Mouse (Mus musculus) midbrain, embryonic 14.5 days (tissue): ENCODE measurements at regions not wholly inside any gene's neighbourhood (a gene's known extent, or its start where the extent isn't known, plus 50 kb on each side); places are given as distances from the start of the nearest gene placed in this dataset.

Source experiments
- ATAC-seq: fragments of 200-750 bp; cut with Nextera tagmentation; 2 replicates; pipeline ENCODE4 v1.8.0; 2017; ENCODE audit warnings: moderate number of reproducible peaks, moderate library complexity; ENCODE audit not compliant: low FRiP score, low TSS enrichment
- DNase-seq: peaks from one replicate; pipeline ENCODE4 v3.0.0-alpha.2; 2015
- H3K27ac ChIP-seq: fragments of 300-500 bp; sonication (generic); replicated peaks from 2 replicates; pipeline ENCODE4 v1.5.1; 2014; ENCODE audit warnings: mild to moderate bottlenecking, low read depth, low read length, moderate library complexity
- H3K27me3 ChIP-seq: fragments of 300-500 bp; sonication (generic); 2 replicates; pipeline ENCODE4 v1.6.1; 2014; ENCODE audit warnings: low read length, control low read depth, mixed read lengths; ENCODE audit not compliant: control insufficient read depth, insufficient read depth
- H3K36me3 ChIP-seq: fragments of 300-500 bp; sonication (generic); 2 replicates; pipeline ENCODE4 v1.6.1; 2014; ENCODE audit warnings: low read length, control low read depth; ENCODE audit not compliant: control insufficient read depth, insufficient read depth
- H3K4me1 ChIP-seq: fragments of 300-500 bp; sonication (generic); 2 replicates; pipeline ENCODE4 v1.6.1; 2014; ENCODE audit warnings: mild to moderate bottlenecking, antibody characterized with exemption, low read length, control low read depth; ENCODE audit not compliant: control insufficient read depth, insufficient read depth
- H3K4me2 ChIP-seq: fragments of 300-500 bp; sonication (generic); 2 replicates; pipeline ENCODE4 v1.6.1; 2014; ENCODE audit warnings: mild to moderate bottlenecking, low read length, moderate library complexity
- H3K4me3 ChIP-seq: fragments of 300-500 bp; sonication (generic); replicated peaks from 2 replicates; pipeline ENCODE4 v1.5.1; 2014; ENCODE audit warnings: low read depth, low read length
- H3K9ac ChIP-seq: fragments of 300-500 bp; sonication (generic); replicated peaks from 2 replicates; pipeline ENCODE4 v1.6.1; 2014; ENCODE audit warnings: mild to moderate bottlenecking, low read length, moderate library complexity
- H3K9me3 ChIP-seq: fragments of 300-500 bp; sonication (generic); 2 replicates; pipeline ENCODE4 v1.6.1; 2016; ENCODE audit warnings: low read length, control low read depth, mixed read lengths; ENCODE audit not compliant: control insufficient read depth
- WGBS: fragments of 180-500 bp; shearing (Covaris S2); extraction: QIAGEN DNeasy Blood & Tissue Kit; methylation state at CpG from one replicate; pipeline ENCODE4 v1.1.7; 2014; 5-methylcytosine and 5-hydroxymethylcytosine counted together

DNA sequence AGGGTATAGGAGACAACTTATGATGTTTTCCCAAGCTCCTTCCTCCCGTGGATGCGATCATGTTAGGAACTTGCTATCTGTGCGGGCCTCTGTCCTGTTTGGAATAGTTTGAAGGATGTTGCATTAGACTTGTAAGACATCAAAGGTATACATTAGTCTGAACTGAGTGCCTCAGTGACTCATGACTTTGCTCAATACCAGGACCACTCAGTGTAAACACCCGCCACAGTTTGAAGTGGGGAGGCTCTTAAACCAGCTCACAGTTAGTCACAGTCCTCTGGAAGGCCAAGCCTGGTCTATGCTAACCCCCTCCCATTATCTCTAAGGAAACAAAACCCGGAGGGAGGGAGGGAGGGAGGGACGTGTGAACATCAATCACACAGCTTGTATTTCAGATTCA lies 202.5 kb upstream of the Ccdc122 start:
- DNase-seq (no peak), ATAC-seq (no peak)
- H3K4me2 ChIP-seq: no peak overlapping the region
- no peaks in the 10 kb centered on the region for H3K9me3 ChIP-seq
- peaks cover 4% of the 10 kb centered on the region; the same call in 1 of the 2 replicates for H3K4me1 ChIP-seq
- H3K27ac ChIP-seq: no peak overlapping the region
- no peak overlapping the region for H3K4me3 ChIP-seq
- H3K27me3 ChIP-seq: no peaks in the 10 kb centered on the region
- H3K36me3 ChIP-seq: no peaks in the 10 kb centered on the region
- 75% methylated on average over 6 of the region's 6 CpGs for WGBS
- H3K9ac ChIP-seq: no peak overlapping the region

DNA sequence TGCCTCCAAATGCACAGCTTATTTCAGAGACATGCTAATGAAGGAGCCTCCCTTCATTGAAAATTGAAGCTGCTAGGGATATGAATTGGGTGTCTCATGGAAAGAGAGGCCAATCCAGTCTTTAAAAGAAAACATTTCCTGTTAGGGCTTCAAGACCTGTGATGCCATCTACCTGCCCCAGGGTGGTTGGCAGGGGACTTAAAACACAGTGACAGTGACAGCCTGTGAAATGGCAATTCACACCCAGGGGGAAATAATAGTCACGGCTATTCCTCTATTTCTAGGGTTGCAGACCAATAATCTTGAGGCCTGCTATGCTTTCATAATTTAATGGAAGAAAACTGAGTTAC lies 207.4 kb upstream of the Ccdc122 start:
- no peak overlapping the region for H3K27ac ChIP-seq
- DNase-seq (no peak), ATAC-seq (no peak)
- 76% methylated on average over 1 of the region's 1 CpGs for WGBS
- H3K9me3 ChIP-seq: no peaks in the 10 kb centered on the region
- H3K4me1 ChIP-seq: no peaks in the 10 kb centered on the region; the same call in 1 of the 2 replicates
- H3K9ac ChIP-seq: no peak overlapping the region
- no peak overlapping the region for H3K4me3 ChIP-seq
- H3K27me3 ChIP-seq: no peaks in the 10 kb centered on the region
- no peaks in the 10 kb centered on the region for H3K36me3 ChIP-seq
- H3K4me2 ChIP-seq: no peak overlapping the region

DNA sequence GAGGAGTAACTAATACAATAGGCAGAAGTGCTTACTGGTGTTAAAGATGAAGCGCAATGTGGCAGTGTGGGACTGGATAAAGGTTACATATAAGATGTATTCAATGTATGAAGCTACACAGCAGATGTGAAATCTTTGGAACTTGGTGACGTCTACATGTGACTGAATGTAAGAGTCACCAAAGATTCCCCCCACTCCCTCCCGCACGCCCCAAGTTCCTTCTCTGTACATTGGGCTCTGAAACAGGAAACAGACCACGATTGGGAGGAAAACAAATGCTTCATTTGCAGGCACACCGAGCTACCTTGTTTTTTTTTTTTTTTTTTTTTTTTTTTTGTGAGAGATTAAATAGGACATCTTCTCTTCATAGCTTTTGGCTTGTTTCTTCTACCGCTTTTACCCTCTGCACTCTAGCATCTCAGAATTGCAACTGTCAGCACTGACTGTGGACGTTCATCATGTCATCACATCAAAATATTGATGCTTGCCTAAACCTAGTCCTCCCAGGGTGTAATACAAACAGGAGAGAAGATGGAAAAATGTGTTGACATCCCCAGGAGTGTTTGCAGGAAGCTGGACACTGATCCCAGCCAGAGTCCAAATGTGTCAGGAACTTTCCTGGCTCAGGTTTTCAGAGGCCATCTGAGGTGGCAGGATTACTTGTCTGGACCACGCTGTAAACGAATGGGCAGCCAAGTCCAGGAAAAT lies 208.0 kb upstream of the Ccdc122 start:
- no peak overlapping the region for H3K27ac ChIP-seq
- DNase-seq: no peak
- ATAC-seq: no peak
- H3K4me2 ChIP-seq: no peak overlapping the region
- H3K4me3 ChIP-seq: no peak overlapping the region
- H3K27me3 ChIP-seq: no peaks in the 10 kb centered on the region
- H3K9ac ChIP-seq: no peak overlapping the region
- H3K36me3 ChIP-seq: no peaks in the 10 kb centered on the region
- WGBS: 87% methylated on average over 10 of the region's 10 CpGs
- H3K9me3 ChIP-seq: no peaks in the 10 kb centered on the region
- no peaks in the 10 kb centered on the region; the same call in 1 of the 2 replicates for H3K4me1 ChIP-seq

DNA sequence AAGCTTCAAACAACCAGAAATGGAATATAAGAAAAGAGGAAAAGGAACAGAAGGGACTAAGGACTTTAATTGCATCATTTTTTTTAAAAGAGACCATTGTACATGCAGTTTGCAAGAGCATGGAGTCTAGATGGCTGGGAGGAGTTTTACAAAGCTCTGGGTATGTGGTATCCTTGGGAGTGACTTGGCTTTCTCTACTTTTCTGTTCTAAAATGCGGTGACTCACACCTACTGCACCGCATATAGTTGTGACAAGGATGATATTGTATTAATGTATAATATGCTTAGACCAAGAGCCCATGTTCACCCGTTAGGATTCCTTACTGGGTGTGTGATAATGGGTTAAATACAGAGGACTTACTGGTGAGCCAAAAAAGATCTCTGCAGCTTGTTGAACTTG lies 212.5 kb upstream of the Ccdc122 start:
- DNase-seq (no peak), ATAC-seq (no peak)
- Histone ChIP-seq H3K27ac (no peak overlapping the region), H3K4me1 (peaks cover 3% of the 10 kb centered on the region; the same call in 1 of the 2 replicates), H3K4me3 (no peak overlapping the region), H3K9me3 (no peaks in the 10 kb centered on the region), H3K27me3 (no peaks in the 10 kb centered on the region), H3K36me3 (no peaks in the 10 kb centered on the region), H3K9ac (no peak overlapping the region), H3K4me2 (no peak overlapping the region)
- 92% methylated on average over 3 of the region's 3 CpGs for WGBS

DNA sequence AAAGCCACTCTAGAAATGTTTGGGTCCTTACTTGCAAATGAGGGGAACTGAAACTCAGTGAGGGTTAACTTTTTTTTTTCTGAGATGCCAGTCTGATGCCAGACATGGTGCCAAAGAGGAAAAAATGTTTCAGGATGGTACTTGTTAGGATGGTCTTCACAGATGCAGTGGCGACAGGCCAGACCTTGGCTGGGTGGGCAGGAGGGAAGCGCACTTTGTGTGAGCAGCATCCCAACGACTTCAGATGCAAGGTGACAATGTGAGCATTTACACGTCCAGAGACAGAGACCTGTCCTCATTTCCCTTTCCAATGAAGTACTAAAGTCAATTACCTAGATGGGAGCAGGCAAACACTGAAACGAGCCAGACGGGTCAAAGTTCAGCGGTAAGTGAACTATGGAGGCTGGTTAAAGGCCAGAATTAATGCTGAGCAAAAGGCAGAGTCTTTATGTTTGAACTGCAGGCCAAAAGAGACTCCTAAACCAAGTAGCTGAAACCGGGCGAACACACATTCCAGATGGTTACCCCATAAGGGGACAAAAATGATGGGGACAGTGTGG lies 213.7 kb upstream of the Ccdc122 start:
- H3K27ac ChIP-seq: no peak overlapping the region
- no peaks in the 10 kb centered on the region for H3K27me3 ChIP-seq
- no peak overlapping the region for H3K9ac ChIP-seq
- DNase-seq: no peak
- ATAC-seq: no peak
- peaks cover 3% of the 10 kb centered on the region; the same call in 1 of the 2 replicates for H3K4me1 ChIP-seq
- no peaks in the 10 kb centered on the region for H3K9me3 ChIP-seq
- no peak overlapping the region for H3K4me2 ChIP-seq
- 85% methylated on average over 9 of the region's 9 CpGs for WGBS
- no peak overlapping the region for H3K4me3 ChIP-seq
- no peaks in the 10 kb centered on the region for H3K36me3 ChIP-seq

DNA sequence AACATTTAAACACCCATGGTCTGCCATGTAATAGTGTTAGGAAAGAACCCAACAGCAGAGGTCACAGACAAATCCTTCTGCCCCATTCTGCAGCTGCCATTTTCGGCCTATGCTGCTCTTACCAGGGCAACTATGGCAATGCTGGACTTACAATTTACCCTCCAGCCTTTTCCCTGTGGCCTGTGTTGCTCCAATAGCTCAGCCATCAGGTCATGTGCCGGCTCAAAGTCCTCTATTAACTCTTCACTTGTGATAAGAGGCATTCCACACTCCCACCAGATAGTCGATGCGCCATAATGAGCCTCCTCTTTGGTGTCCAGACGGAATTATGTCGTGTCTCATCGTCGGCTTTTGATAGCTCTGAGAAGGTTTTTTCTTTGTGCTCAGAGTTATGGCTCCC lies 214.7 kb upstream of the Ccdc122 start:
- no peaks in the 10 kb centered on the region for H3K36me3 ChIP-seq
- no peaks in the 10 kb centered on the region for H3K27me3 ChIP-seq
- 0 out of 2 replicates have a peak, but pooled peaks cover 3% of the 10 kb centered on the region for H3K4me1 ChIP-seq
- ATAC-seq: no peak
- no peak overlapping the region for H3K4me3 ChIP-seq
- 86% methylated on average over 8 of the region's 8 CpGs for WGBS
- H3K27ac ChIP-seq: no peak overlapping the region
- no peak overlapping the region for H3K4me2 ChIP-seq
- H3K9me3 ChIP-seq: no peaks in the 10 kb centered on the region
- no peak for DNase-seq
- no peak overlapping the region for H3K9ac ChIP-seq

DNA sequence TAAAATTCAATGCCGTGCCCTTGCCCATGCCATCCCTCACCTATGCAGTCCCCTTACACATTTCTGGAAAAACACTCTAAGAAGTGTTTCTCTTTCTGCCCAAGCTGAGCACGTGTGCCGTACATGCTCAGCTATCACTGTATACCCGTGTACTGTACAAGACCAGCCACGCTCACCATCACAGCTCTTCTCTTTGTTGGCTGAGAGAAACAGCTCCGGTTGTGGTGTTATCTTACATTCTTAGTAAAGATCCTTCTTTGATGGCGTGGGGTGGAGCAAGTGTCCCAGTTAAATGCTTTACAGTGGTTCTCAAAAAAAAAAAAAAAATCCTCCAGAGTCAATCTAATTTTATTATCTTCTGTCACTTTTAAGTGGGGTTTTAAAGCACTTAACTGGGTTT lies 215.1 kb upstream of the Ccdc122 start:
- H3K27me3 ChIP-seq: no peaks in the 10 kb centered on the region
- H3K9me3 ChIP-seq: no peaks in the 10 kb centered on the region
- DNase-seq (no peak), ATAC-seq (no peak)
- H3K9ac ChIP-seq: no peak overlapping the region
- H3K4me2 ChIP-seq: no peak overlapping the region
- H3K4me1 ChIP-seq: 0 out of 2 replicates have a peak, but pooled peaks cover 3% of the 10 kb centered on the region
- WGBS: 93% methylated on average over 7 of the region's 7 CpGs
- no peak overlapping the region for H3K27ac ChIP-seq
- no peaks in the 10 kb centered on the region for H3K36me3 ChIP-seq
- H3K4me3 ChIP-seq: no peak overlapping the region

DNA sequence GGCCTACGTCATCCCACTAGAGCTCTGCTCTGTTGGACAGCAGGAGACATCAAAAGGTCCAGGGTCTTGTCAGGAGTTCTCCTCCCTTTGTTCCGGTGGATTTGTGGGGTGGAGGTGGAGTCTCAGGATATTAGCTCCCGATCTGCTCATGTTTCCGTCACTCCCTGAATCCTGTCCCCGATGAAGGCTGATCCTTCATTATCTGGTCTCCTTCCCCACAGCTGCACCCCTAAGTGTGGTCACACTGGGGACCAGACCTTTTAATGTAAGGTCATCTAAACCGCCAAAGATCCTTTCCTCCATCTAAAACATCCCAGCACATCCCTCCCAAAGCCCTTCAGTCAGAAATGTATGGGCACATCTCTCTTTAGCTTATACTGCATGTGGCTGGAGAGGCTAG lies 215.6 kb upstream of the Ccdc122 start:
- WGBS: 52% methylated on average over 6 of the region's 6 CpGs

DNA sequence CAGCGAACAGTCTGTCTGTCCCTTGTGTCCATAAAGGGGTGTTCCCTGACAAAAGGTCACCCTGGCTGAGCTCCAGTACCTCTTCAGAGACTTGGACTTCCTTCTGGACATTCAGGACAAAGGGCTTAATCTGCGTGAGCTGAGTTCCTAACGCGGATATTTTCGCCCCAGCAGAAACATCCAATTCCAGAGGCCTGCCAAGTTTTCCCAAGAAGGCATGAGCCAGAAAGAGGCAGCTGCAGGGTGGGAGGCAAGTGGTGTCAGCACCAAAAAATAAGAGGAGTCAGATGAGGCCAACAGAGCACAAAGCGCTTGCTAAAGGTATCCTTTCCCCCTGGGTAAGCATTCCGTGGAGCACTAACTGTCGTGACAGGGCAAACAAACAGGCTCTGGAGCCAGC lies 216.9 kb upstream of the Ccdc122 start:
- WGBS: 22% methylated on average over 8 of the region's 8 CpGs
- H3K9me3 ChIP-seq: no peaks in the 10 kb centered on the region
- no peaks in the 10 kb centered on the region for H3K36me3 ChIP-seq
- H3K27ac ChIP-seq: 0 out of 2 replicates have a peak overlapping the region, but pooled peaks have one; percentile 34
- no peaks in the 10 kb centered on the region for H3K27me3 ChIP-seq
- DNase-seq: peak; percentile 56
- no peak overlapping the region for H3K4me2 ChIP-seq
- H3K4me3 ChIP-seq: no peak overlapping the region
- 0 out of 2 replicates have a peak, but pooled peaks cover 3% of the 10 kb centered on the region for H3K4me1 ChIP-seq
- H3K9ac ChIP-seq: no peak overlapping the region
- ATAC-seq: no peak

More for the DNA sequence above, 215.6 kb upstream of the Ccdc122 start:
- no peaks in the 10 kb centered on the region for H3K36me3 ChIP-seq
- no peak overlapping the region for H3K4me2 ChIP-seq
- H3K27me3 ChIP-seq: no peaks in the 10 kb centered on the region
- no peak overlapping the region for H3K27ac ChIP-seq
- ATAC-seq (no peak), DNase-seq (no peak)
- 0 out of 2 replicates have a peak, but pooled peaks cover 3% of the 10 kb centered on the region for H3K4me1 ChIP-seq
- H3K9ac ChIP-seq: no peak overlapping the region
- no peak overlapping the region for H3K4me3 ChIP-seq
- H3K9me3 ChIP-seq: no peaks in the 10 kb centered on the region
